Mouse (Mus musculus) testis, adult 2 months (tissue): Measurements from ENCODE around the gene Patj. TPM values are rescaled to one million over a fixed set of nuclear protein-coding genes. Genes with fewer than 3 reads are reported as not detected.

Experiments used
- H3K27ac ChIP-seq: fragments of 200-500 bp; 2 replicates; pipeline ENCODE4 v1.5.1; 2012; ENCODE audit warnings: low read depth, low read length; ENCODE audit not compliant: control insufficient read depth, insufficient read depth
- H3K27me3 ChIP-seq: fragments of 200-500 bp; 2 replicates; pipeline ENCODE4 v1.6.1; 2012; ENCODE audit warnings: mild to moderate bottlenecking, low read length, moderate library complexity; ENCODE audit not compliant: control insufficient read depth, insufficient read depth
- H3K36me3 ChIP-seq: fragments of 200-500 bp; 2 replicates; pipeline ENCODE4 v1.6.1; 2012; ENCODE audit warnings: mild to moderate bottlenecking, low read length; ENCODE audit not compliant: control insufficient read depth, insufficient read depth
- H3K4me1 ChIP-seq: fragments of 200-500 bp; 2 replicates; pipeline ENCODE4 v1.6.1; 2012; ENCODE audit warnings: low read length; ENCODE audit not compliant: control insufficient read depth, insufficient read depth
- H3K4me3 ChIP-seq: fragments of 200-500 bp; 2 replicates; pipeline ENCODE4 v1.5.1; 2012; ENCODE audit warnings: low read depth, mild to moderate bottlenecking, low read length, moderate library complexity, mixed read lengths; ENCODE audit not compliant: control insufficient read depth
- CTCF ChIP-seq: fragments of 200-500 bp; IDR thresholded peaks from 2 replicates; pipeline ENCODE4 v1.5.1; 2012; ENCODE audit warnings: low read depth, mild to moderate bottlenecking, inconsistent platforms, low read length, moderate library complexity; ENCODE audit not compliant: control insufficient read depth, insufficient read depth, insufficient replicate concordance
- POLR2A ChIP-seq: fragments of 200-500 bp; IDR thresholded peaks from 2 replicates; pipeline ENCODE4 v1.6.1; 2012; ENCODE audit warnings: low read depth, mild to moderate bottlenecking, inconsistent platforms, low read length, moderate library complexity; ENCODE audit not compliant: control insufficient read depth
- polyA plus RNA-seq: library from polyadenylated mRNA; depleted of rRNA; stranded (reverse); fragments of >200 nt; gene quantifications from 2 replicates; pipeline ENCODE4 v1.2.3, GENCODE M21; 2012

The Patj gene
- polyA plus RNA-seq, 1 experiment, result 5.9 TPM

- Histone ChIP-seq H3K27ac (no peak overlapping the region), H3K36me3 (no peaks in the 10 kb centered on the region), H3K4me1 (no peaks in the 10 kb centered on the region), H3K27me3 (no peaks in the 10 kb centered on the region), H3K4me3 (no peak overlapping the region)
- TF ChIP-seq CTCF, result no peak
- no peak for TF ChIP-seq POLR2A
Measured at GRCm38 (mm10) chr4:98566741-98567140, 171.2 kb downstream of the Patj start.

- Histone ChIP-seq H3K4me3 (no peak overlapping the region), H3K27ac (no peak overlapping the region), H3K27me3 (no peaks in the 10 kb centered on the region), H3K4me1 (no peaks in the 10 kb centered on the region), H3K36me3 (no peaks in the 10 kb centered on the region)
- no peak for TF ChIP-seq POLR2A
- no peak for TF ChIP-seq CTCF
Measured at GRCm38 (mm10) chr4:98567457-98567856, 171.9 kb downstream of the Patj start.

- Histone ChIP-seq H3K27me3 (no peaks in the 10 kb centered on the region), H3K36me3 (no peaks in the 10 kb centered on the region), H3K4me3 (no peak overlapping the region), H3K4me1 (no peaks in the 10 kb centered on the region), H3K27ac (no peak overlapping the region)
- no peak for TF ChIP-seq CTCF
- no peak for TF ChIP-seq POLR2A
Measured at GRCm38 (mm10) chr4:98569904-98570303, 174.3 kb downstream of the Patj start.

DNA sequence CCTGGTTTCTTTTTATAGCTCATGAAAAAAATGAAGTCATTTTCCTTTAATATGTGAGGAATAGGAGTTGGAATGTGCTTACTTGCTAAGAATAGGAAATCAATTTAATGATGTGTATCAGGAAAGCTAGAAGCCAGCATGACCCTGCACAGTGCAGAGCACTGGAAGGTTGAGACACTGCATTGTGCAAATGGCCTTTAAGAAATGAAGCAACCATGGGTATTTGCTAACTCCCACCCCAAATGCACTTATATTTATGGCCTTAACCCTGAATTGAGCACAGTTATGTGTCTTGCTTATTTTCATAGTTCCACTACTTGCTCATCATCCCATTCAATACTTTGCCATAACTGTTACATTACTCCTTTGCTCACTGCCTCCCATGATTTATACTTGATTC lies 181.7 kb downstream of the Patj start:
- no peaks in the 10 kb centered on the region for H3K27me3 ChIP-seq
- no peak overlapping the region for H3K4me3 ChIP-seq
- H3K36me3 ChIP-seq, result no peaks in the 10 kb centered on the region
- H3K4me1 ChIP-seq, result no peaks in the 10 kb centered on the region
- H3K27ac ChIP-seq, result no peak overlapping the region
- TF ChIP-seq POLR2A (no peak), CTCF (no peak)

GRCm38 (mm10) chr4:98577957-98578541 lies 182.5 kb downstream of the Patj start:
- Histone ChIP-seq H3K27ac (no peak overlapping the region), H3K36me3 (no peaks in the 10 kb centered on the region), H3K27me3 (no peaks in the 10 kb centered on the region), H3K4me3 (no peak overlapping the region), H3K4me1 (no peaks in the 10 kb centered on the region)
- TF ChIP-seq POLR2A (no peak), CTCF (no peak)

GRCm38 (mm10) chr4:98581456-98581855 lies 185.9 kb downstream of the Patj start:
- no peaks in the 10 kb centered on the region for H3K27me3 ChIP-seq
- H3K4me1 ChIP-seq, result no peaks in the 10 kb centered on the region
- no peak overlapping the region for H3K27ac ChIP-seq
- no peak overlapping the region for H3K4me3 ChIP-seq
- H3K36me3 ChIP-seq, result no peaks in the 10 kb centered on the region
- TF ChIP-seq POLR2A (no peak), CTCF (no peak)

GRCm38 (mm10) chr4:98584023-98584422 lies 188.4 kb downstream of the Patj start:
- Histone ChIP-seq H3K27me3 (no peaks in the 10 kb centered on the region), H3K4me3 (no peak overlapping the region), H3K36me3 (no peaks in the 10 kb centered on the region), H3K4me1 (no peaks in the 10 kb centered on the region), H3K27ac (no peak overlapping the region)
- no peak for TF ChIP-seq CTCF
- no peak for TF ChIP-seq POLR2A

- Histone ChIP-seq H3K36me3 (no peaks in the 10 kb centered on the region), H3K27ac (no peak overlapping the region), H3K27me3 (no peaks in the 10 kb centered on the region), H3K4me1 (no peaks in the 10 kb centered on the region), H3K4me3 (no peak overlapping the region)
- TF ChIP-seq CTCF (no peak), POLR2A (no peak)
Measured at GRCm38 (mm10) chr4:98586303-98586702, 190.7 kb downstream of the Patj start.
